Mouse (Mus musculus): ENCODE measurements at regions not wholly inside any gene's neighbourhood (a gene's known extent, or its start where the extent isn't known, plus 50 kb on each side); places are given as distances from the start of the nearest gene placed in this dataset.

DNA sequence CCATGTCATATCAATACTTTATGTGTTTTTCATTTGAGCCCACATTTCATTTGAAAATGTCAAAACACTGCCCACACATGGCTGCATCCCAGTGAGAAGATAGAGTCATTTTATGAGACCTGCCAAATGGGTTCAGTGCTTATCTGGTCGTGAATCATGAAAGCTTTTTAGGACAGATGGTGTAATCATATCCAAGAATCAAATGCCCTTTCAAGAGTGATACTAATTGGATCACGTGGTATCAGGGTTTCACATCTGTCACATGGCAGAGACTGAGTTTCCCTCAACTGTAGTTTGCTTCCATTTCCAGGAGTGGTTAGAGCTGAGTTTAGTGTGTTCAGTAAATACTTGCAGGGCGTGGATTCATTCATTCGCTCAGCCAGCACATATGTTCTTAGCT is 87.2 kb upstream of the Agbl1 start:
- TF ChIP-seq GATA1 (IDR thresholded peaks at IDR 0.05; ENCODE audit: borderline replicate concordance, low read length) = no peak
- no peak for TF ChIP-seq FLI1 (IDR thresholded peaks at IDR 0.05; ENCODE audit: low read length)

All from megakaryocyte, embryonic 14.5 days (primary cell).